Mouse (Mus musculus): ENCODE data around the gene Apbb2. TPM values are rescaled to one million over a fixed set of nuclear protein-coding genes. Genes with fewer than 3 reads are reported as not detected.

Apbb2 gene
- polyA plus RNA-seq, 1 experiment from 2014 or later: 49.8 TPM

DNA sequence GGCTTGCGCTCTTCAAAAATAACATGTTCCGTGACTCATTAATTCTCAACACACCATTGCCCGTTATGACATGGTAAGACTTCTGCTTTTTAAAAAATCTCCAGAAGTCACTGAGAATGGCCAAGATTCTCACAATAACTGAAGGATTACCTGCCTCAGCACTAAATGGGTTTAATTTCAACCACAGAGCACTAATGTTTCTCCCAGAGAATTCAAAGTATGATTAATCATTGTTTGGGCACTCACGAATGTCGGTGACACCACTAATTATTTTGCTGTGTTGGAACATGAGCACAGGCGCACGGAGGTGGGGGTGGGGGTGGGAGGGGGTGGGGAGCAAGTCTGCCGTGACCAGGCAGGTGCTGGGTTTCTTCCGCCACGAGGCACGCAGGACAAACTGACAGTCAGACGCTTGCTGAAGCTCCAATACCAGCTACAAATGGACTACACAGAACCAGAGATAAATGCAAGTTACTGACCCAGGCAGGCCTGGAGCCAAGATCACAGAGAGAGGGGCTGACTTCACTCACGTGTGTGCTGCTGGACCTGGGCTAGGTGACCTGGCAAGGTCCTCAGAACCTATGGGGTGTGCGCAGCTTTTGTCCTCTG is 121.0 kb downstream of the Apbb2 start:
- H3K27ac ChIP-seq: peak overlapping the region; percentile 82
- no peaks in the 10 kb centered on the region for H3K36me3 ChIP-seq
- no peak overlapping the region for H3K9ac ChIP-seq
- no peaks in the 10 kb centered on the region for H3K27me3 ChIP-seq
- WGBS: 32% methylated on average over 14 of the region's 14 CpGs
- H3K4me1 ChIP-seq: peaks cover 44% of the 10 kb centered on the region
- no peak overlapping the region for H3K4me3 ChIP-seq
- H3K4me2 ChIP-seq: peak overlapping the region; percentile 23; the same call in 1 of the 2 replicates
- ATAC-seq (ENCODE audit: borderline replicate concordance, extremely low read depth, low FRiP score, low TSS enrichment): no peak
- H3K9me3 ChIP-seq: no peaks in the 10 kb centered on the region

DNA sequence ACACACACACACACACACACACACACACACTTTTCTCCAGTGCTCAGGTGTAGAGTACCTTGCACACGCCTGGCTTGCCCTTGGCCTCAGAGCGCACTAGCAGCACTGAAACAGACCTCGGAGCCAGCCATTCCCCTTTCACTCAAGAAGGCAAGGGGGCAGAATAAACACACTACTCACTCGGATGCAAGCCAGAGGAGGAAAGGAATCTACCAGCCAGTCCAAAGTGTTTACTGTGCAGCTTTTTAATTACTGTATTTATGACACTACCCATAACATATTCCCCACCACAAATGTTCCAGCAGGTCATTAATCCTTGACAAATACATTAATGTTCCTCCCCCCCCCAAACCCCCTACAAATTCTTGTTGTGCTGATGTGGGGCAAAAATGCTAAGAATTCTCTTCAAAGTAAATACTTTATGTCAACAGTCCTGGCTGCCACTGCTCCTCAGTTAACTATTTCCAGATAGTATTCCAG is 121.7 kb downstream of the Apbb2 start:
- H3K27ac ChIP-seq: peak overlapping the region; percentile 82
- peak; percentile 81; the same call in 1 of the 2 replicates for ATAC-seq (ENCODE audit: borderline replicate concordance, extremely low read depth, low FRiP score, low TSS enrichment)
- no peak overlapping the region for H3K9ac ChIP-seq
- 8% methylated on average over 4 of the region's 4 CpGs for WGBS
- H3K27me3 ChIP-seq: no peaks in the 10 kb centered on the region
- H3K4me2 ChIP-seq: 0 out of 2 replicates have a peak overlapping the region, but pooled peaks have one; percentile 2
- H3K9me3 ChIP-seq: no peaks in the 10 kb centered on the region
- no peaks in the 10 kb centered on the region for H3K36me3 ChIP-seq
- H3K4me1 ChIP-seq: peaks cover 48% of the 10 kb centered on the region
- no peak overlapping the region for H3K4me3 ChIP-seq

DNA sequence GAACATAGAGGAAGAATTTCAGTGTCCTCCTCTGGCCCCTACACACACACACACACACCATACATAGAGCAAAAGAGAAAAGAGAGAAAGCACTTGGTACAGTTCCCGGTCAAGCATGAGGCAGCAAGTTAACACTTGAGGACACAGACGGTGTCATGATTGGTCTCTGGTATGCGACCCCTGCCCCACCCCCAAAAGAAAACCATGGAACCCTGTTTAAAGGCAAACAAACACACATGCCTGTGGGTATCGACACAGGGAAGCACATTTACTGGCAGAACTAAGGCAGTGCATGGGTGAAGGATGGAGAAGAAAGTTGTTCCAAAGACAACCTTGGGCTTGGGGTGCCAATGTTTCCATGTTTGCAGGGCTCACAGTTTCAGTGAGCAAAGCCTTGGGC is 123.9 kb downstream of the Apbb2 start:
- H3K4me1 ChIP-seq: peaks cover 48% of the 10 kb centered on the region
- H3K27ac ChIP-seq: no peak overlapping the region
- no peaks in the 10 kb centered on the region for H3K9me3 ChIP-seq
- no peaks in the 10 kb centered on the region for H3K36me3 ChIP-seq
- H3K4me3 ChIP-seq: no peak overlapping the region
- no peak overlapping the region for H3K4me2 ChIP-seq
- H3K27me3 ChIP-seq: no peaks in the 10 kb centered on the region
- no peak for ATAC-seq (ENCODE audit: borderline replicate concordance, extremely low read depth, low FRiP score, low TSS enrichment)
- H3K9ac ChIP-seq: no peak overlapping the region
- WGBS: 42% methylated on average over 4 of the region's 4 CpGs

DNA sequence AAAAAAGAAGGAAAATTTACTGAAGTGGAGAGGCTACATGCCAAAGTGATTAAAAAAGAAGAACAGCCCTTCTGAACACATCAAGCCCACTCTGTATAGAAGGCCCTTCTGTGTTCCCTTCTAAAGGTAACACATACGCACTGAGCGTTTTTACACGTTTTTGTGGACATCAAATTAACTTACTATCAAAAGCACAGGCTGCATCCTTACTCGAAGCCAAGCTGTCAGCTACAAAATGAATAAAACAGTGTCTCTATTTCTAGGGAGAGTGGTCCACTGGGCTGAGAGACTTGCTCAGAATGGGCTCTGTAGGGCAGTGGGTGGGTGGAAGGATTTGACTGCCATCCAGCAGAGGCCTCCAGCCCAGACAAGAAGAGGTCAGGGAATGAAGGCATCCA is 126.0 kb downstream of the Apbb2 start:
- H3K4me1 ChIP-seq: peaks cover 41% of the 10 kb centered on the region
- H3K9me3 ChIP-seq: no peaks in the 10 kb centered on the region
- H3K27ac ChIP-seq: peak overlapping the region; percentile 27; the same call in 1 of the 2 replicates
- WGBS: 58% methylated on average over 4 of the region's 4 CpGs
- no peak overlapping the region for H3K9ac ChIP-seq
- H3K4me2 ChIP-seq: no peak overlapping the region
- H3K36me3 ChIP-seq: no peaks in the 10 kb centered on the region
- H3K27me3 ChIP-seq: no peaks in the 10 kb centered on the region
- no peak for ATAC-seq (ENCODE audit: borderline replicate concordance, extremely low read depth, low FRiP score, low TSS enrichment)
- H3K4me3 ChIP-seq: no peak overlapping the region

DNA sequence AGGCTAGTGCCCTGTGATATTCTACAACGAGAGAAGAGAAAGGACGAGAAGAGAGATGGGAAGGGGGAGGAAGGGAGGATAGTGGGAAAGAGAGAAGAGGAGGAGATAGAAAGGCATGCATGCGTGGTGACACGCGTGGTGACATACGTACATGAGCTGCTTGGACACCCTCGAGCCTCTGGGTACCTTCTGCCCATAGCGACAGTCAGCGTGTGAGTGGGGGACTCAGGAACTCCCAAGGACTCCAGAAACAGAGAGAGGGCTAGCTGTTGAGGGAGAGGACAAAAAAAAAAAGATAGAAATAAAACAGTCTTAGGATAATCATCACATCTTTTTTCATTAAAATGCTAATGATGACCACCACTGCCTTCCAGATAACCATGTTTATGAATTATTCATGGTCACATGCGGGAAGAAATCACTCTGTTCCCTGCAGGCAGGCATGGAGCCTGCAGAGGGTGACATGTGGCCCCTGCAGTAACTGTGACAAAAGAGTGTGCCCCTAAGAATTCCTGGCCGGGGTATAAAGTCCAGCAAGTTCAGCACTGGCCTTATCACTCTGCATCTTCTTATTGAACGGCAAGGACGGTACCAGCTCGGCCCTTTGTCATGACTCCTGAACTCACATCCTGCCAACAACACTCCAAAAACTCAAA is 126.5 kb downstream of the Apbb2 start:
- no peak overlapping the region for H3K27ac ChIP-seq

DNA sequence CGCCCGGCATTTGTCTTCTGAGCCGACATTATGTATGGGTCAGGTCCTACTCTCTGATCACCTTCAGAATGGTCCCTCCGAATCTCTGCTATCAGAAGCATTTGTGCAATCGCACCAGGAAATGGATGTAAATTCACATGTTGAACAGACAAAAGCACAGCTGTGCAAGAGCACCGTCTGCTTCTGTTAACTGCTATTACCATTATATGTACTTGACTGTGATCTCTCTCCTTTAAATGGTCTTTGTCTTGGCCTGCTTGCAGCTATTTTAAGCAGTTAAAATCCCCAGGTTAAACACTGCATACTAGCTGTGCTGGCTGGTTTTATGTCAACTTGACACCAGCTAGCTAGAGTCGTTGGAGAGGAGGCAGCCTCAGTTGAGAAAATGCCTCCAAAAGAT is 132.6 kb downstream of the Apbb2 start:
- Histone ChIP-seq H3K27me3 (no peaks in the 10 kb centered on the region), H3K27ac (no peak overlapping the region), H3K4me2 (no peak overlapping the region), H3K4me3 (no peak overlapping the region), H3K9me3 (no peaks in the 10 kb centered on the region), H3K4me1 (no peaks in the 10 kb centered on the region), H3K36me3 (no peaks in the 10 kb centered on the region), H3K9ac (no peak overlapping the region)
- ATAC-seq (ENCODE audit: borderline replicate concordance, extremely low read depth, low FRiP score, low TSS enrichment): no peak
- 56% methylated on average over 7 of the region's 7 CpGs for WGBS

More for the DNA sequence above, 126.5 kb downstream of the Apbb2 start:
- 76% methylated on average over 14 of the region's 14 CpGs for WGBS
- H3K9me3 ChIP-seq: no peaks in the 10 kb centered on the region
- no peak overlapping the region for H3K4me3 ChIP-seq
- no peak overlapping the region for H3K9ac ChIP-seq
- peaks cover 35% of the 10 kb centered on the region for H3K4me1 ChIP-seq
- no peaks in the 10 kb centered on the region for H3K36me3 ChIP-seq
- H3K27me3 ChIP-seq: no peaks in the 10 kb centered on the region
- no peak overlapping the region for H3K4me2 ChIP-seq
- no peak for ATAC-seq (ENCODE audit: borderline replicate concordance, extremely low read depth, low FRiP score, low TSS enrichment)

DNA sequence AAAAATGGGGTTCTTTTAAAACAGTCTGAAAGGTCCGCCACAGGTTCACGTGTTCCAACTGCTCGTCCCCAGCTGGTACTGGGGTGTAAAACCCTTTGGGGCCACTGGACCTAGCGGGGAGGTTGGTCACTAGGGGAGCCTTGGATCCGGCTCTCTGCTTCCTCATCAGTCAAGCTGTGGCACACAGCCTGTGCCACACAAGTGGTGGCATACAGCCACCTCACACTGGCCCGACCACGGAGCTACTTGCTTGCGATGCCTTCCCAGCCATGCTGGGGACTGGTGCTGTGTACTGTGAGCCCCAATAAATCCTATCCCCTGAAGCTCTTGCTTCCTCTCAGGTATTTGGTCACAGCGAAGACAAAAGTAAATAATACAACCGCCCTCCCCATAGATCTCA is 142.3 kb downstream of the Apbb2 start:
- H3K27me3 ChIP-seq: no peaks in the 10 kb centered on the region
- no peak overlapping the region for H3K27ac ChIP-seq
- no peaks in the 10 kb centered on the region for H3K9me3 ChIP-seq
- no peak overlapping the region for H3K9ac ChIP-seq
- WGBS: 72% methylated on average over 10 of the region's 10 CpGs
- 0 out of 2 replicates have a peak, but pooled peaks cover 3% of the 10 kb centered on the region for H3K4me1 ChIP-seq
- no peaks in the 10 kb centered on the region for H3K36me3 ChIP-seq
- no peak overlapping the region for H3K4me2 ChIP-seq
- no peak for ATAC-seq (ENCODE audit: borderline replicate concordance, extremely low read depth, low FRiP score, low TSS enrichment)
- no peak overlapping the region for H3K4me3 ChIP-seq

DNA sequence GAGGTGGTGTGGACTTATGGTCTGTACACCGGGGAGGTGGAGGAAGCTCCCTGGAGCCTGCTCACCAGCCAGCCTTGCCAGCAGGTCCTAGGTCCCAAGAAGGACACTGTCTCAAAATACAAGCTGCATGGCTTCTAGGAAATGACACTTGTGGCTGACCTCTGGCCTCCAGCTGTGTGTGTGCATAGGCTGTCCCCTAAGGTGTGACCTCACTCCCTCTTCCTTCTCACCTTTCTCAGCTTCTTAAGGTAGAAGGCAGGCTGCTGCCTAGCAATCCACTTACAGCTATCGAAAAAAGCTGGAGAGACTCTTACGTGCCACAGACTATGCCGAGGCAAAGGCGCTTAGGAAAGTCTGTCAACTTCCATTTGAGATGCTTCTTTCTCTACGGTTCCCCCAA is 142.8 kb downstream of the Apbb2 start:
- Histone ChIP-seq H3K36me3 (no peaks in the 10 kb centered on the region), H3K27me3 (no peaks in the 10 kb centered on the region), H3K4me1 (0 out of 2 replicates have a peak, but pooled peaks cover 3% of the 10 kb centered on the region), H3K27ac (no peak overlapping the region), H3K9me3 (no peaks in the 10 kb centered on the region), H3K4me2 (no peak overlapping the region), H3K9ac (no peak overlapping the region), H3K4me3 (no peak overlapping the region)
- 50% methylated on average over 6 of the region's 6 CpGs for WGBS
- 0 out of 2 replicates have a peak, but pooled peaks have one; percentile 55 for ATAC-seq (ENCODE audit: borderline replicate concordance, extremely low read depth, low FRiP score, low TSS enrichment)

DNA sequence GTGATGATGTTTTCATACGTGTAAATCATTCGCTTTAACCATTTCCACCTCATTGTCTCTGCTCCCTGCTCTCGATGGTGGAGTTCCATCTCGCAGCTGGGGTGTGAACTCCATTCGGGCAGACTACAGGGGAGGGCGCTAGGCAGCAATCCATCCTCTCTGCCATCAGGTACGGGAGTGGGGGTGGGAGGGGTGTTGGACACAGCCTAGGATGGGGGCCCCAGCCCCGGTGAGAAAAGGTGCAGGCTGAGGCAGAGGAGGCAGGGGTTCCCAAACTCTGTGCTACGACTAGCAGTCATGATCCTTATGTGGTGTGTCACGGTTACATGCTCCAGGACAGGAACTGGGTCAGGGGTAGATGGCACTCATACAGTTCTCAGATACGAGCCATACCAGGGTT is 144.4 kb downstream of the Apbb2 start:
- Histone ChIP-seq H3K27me3 (no peaks in the 10 kb centered on the region), H3K27ac (no peak overlapping the region), H3K9me3 (no peaks in the 10 kb centered on the region), H3K4me3 (no peak overlapping the region), H3K36me3 (no peaks in the 10 kb centered on the region), H3K4me1 (0 out of 2 replicates have a peak, but pooled peaks cover 3% of the 10 kb centered on the region), H3K4me2 (no peak overlapping the region), H3K9ac (no peak overlapping the region)
- no peak for ATAC-seq (ENCODE audit: borderline replicate concordance, extremely low read depth, low FRiP score, low TSS enrichment)
- WGBS: 60% methylated on average over 11 of the region's 11 CpGs

DNA sequence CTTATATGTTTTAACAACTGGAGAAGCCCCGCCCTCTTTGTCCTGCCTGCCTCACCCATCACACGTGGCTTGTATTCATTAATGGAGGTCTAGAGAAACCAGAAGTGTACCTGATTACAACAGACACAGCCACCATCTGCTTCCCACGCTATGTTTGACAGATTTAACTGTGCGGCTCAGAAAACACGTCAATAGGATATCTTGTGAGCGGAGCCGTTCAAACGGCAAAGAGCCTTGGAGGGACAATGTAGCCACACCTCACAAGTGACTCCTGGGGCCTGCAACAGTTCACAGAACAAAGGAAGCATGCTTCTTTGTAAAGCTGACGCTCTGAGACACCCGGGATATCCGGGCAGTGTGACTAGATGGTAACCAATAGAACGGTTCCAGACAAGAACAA is 145.0 kb downstream of the Apbb2 start:
- ATAC-seq (ENCODE audit: borderline replicate concordance, extremely low read depth, low FRiP score, low TSS enrichment): no peak
- WGBS: 49% methylated on average over 12 of the region's 12 CpGs
- Histone ChIP-seq H3K9ac (no peak overlapping the region), H3K36me3 (no peaks in the 10 kb centered on the region), H3K4me2 (no peak overlapping the region), H3K27me3 (no peaks in the 10 kb centered on the region), H3K9me3 (no peaks in the 10 kb centered on the region), H3K4me1 (0 out of 2 replicates have a peak, but pooled peaks cover 3% of the 10 kb centered on the region), H3K4me3 (no peak overlapping the region), H3K27ac (no peak overlapping the region)

DNA sequence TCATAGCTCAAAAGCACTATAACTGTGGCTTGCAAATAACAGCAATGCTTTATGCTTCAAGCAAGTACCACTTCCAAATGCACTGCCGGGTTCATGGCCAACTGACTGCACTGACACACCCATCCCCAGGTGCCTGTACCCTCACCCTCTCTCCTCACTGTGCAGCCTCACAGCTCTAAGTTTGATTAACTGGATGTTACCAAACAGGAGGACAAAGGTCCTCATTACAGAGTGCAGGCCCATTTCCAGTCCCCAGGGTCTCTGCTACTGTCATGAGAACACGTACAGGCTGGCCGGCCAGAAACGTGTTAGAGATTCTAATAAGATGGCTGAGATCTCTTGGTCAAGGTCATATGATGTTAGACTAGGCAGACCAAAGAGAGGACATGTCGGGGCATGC is 147.7 kb downstream of the Apbb2 start:
- WGBS: 80% methylated on average over 5 of the region's 5 CpGs
- no peak overlapping the region for H3K4me2 ChIP-seq
- no peak overlapping the region for H3K27ac ChIP-seq
- no peak overlapping the region for H3K9ac ChIP-seq
- H3K9me3 ChIP-seq: no peaks in the 10 kb centered on the region
- H3K36me3 ChIP-seq: no peaks in the 10 kb centered on the region
- ATAC-seq (ENCODE audit: borderline replicate concordance, extremely low read depth, low FRiP score, low TSS enrichment): no peak
- no peaks in the 10 kb centered on the region for H3K4me1 ChIP-seq
- H3K27me3 ChIP-seq: no peaks in the 10 kb centered on the region
- H3K4me3 ChIP-seq: no peak overlapping the region

DNA sequence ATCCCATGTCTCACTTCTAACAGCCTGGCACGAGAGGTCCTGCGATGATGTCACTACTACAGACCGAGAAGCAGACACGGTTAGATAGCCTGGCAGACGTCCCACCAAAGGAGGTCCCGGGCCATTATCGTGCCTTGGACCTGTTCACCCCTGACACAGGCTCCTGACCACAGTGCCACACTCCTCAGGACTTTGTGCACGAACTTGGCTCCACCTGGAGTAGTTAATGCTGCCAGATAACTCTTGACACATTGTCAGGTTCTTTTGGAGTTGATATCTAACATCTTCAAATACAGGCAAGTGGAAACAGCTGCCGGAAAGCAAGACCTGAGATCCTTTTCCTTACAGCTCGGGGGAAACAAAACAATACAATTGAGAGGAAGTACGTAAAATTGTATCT is 148.9 kb downstream of the Apbb2 start:
- Histone ChIP-seq H3K36me3 (no peaks in the 10 kb centered on the region), H3K4me1 (no peaks in the 10 kb centered on the region), H3K4me3 (no peak overlapping the region), H3K27me3 (no peaks in the 10 kb centered on the region), H3K9ac (no peak overlapping the region), H3K27ac (0 out of 2 replicates have a peak overlapping the region, but pooled peaks have one; percentile 29), H3K9me3 (no peaks in the 10 kb centered on the region), H3K4me2 (no peak overlapping the region)
- ATAC-seq (ENCODE audit: borderline replicate concordance, extremely low read depth, low FRiP score, low TSS enrichment): no peak
- 73% methylated on average over 11 of the region's 11 CpGs for WGBS

Measured in lung, embryonic 15.5 days (tissue).